Mouse (Mus musculus): ENCODE data around the gene Qprt.

DNA sequence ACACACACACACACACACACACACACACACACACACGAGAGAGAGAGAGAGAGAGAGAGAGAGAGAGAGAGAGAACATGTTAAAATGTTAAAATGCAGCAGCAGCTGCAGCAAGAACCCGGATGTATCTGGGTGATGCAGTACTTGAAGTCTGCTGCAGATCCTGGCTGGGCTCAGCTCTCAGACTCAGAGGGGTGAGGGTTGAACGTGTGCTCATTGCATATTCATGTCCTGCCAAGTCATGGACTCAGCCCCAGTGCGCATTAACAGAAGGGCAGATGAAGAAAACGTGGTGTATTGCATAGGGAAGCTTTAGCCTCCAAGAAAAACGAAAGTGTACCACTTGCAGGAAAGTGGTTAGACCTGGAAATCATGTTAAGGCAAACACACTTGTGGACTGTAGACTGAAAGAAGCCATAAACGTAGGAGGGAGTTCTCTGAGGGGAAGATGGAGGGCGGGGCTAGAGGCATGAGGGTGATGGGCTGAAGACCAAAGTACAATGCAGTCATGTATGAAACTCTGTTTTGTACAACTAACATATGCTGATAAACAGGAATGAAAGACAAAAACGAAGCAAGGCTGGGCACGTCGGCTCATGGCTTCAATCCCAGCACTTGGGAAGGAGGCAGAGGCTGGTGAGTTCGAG, 8.3 kb downstream of the Qprt start:
- TF ChIP-seq CTCF (conservative IDR thresholded peaks at IDR 0.05; ENCODE audit: low read length) (no peak), POU5F1 (IDR thresholded peaks at IDR 0.05; ENCODE audit: borderline replicate concordance, low read length) (peak; percentile 98)
